Mouse (Mus musculus) CD4-positive, CD25-positive, alpha-beta regulatory T cell, adult 2 months (primary cell): Measurements from ENCODE around the gene Nfat5.

ENCODE experiments used
- DNase-seq: peaks from one replicate; pipeline ENCODE4 v3.0.0-alpha.2; 2012; ENCODE audit warnings: low read depth, low spot score

Gene Nfat5

GRCm38 (mm10) chr8:107292119-107292927, 947 bp upstream of the Nfat5 start:
- peak; percentile 42 for DNase-seq

- DNase-seq: peak; percentile 39
These were observed 665 bp downstream of the Nfat5 start for GRCm38 (mm10) chr8:107293641-107294628.

- no peak for DNase-seq
These were observed 2.2 kb downstream of the Nfat5 start for GRCm38 (mm10) chr8:107295450-107295849.

GRCm38 (mm10) chr8:107311876-107312275, 18.6 kb downstream of the Nfat5 start:
- no peak for DNase-seq

- DNase-seq: peak; percentile 93
These were observed 30.9 kb downstream of the Nfat5 start for GRCm38 (mm10) chr8:107324142-107324541.

- DNase-seq: peak; percentile 2
These were observed 36.3 kb downstream of the Nfat5 start for GRCm38 (mm10) chr8:107329595-107329994.

- no peak for DNase-seq
These were observed 43.2 kb downstream of the Nfat5 start for GRCm38 (mm10) chr8:107336480-107336879.

- no peak for DNase-seq
These were observed 77.0 kb downstream of the Nfat5 start for GRCm38 (mm10) chr8:107370311-107370710.

- no peak for DNase-seq
These were observed 84.1 kb downstream of the Nfat5 start for GRCm38 (mm10) chr8:107377346-107377745.

- no peak for DNase-seq
These were observed 87.5 kb downstream of the Nfat5 start for GRCm38 (mm10) chr8:107380734-107381133.

GRCm38 (mm10) chr8:107381666-107382065, 88.4 kb downstream of the Nfat5 start:
- no peak for DNase-seq

GRCm38 (mm10) chr8:107382898-107383297, 89.6 kb downstream of the Nfat5 start:
- no peak for DNase-seq

- DNase-seq: no peak
These were observed 91.4 kb downstream of the Nfat5 start for GRCm38 (mm10) chr8:107384651-107385050.

- DNase-seq: no peak
These were observed 91.8 kb downstream of the Nfat5 start for GRCm38 (mm10) chr8:107385063-107385462.

- DNase-seq: no peak
These were observed 92.9 kb downstream of the Nfat5 start for GRCm38 (mm10) chr8:107386171-107386570.

- peak; percentile 70 for DNase-seq
These were observed 93.4 kb downstream of the Nfat5 start for GRCm38 (mm10) chr8:107386642-107387041.

GRCm38 (mm10) chr8:107387861-107388260, 94.6 kb downstream of the Nfat5 start:
- DNase-seq: peak; percentile 49

- no peak for DNase-seq
These were observed 96.3 kb downstream of the Nfat5 start for GRCm38 (mm10) chr8:107389557-107389956.

GRCm38 (mm10) chr8:107390476-107391135, 97.3 kb downstream of the Nfat5 start:
- no peak for DNase-seq

GRCm38 (mm10) chr8:107391136-107391516, 97.9 kb downstream of the Nfat5 start:
- DNase-seq: no peak

- DNase-seq: no peak
These were observed 102.1 kb downstream of the Nfat5 start for GRCm38 (mm10) chr8:107395397-107395796.
